Mouse (Mus musculus) gastrocnemius, postnatal 4 days (tissue): ENCODE measurements around the gene Krtap3-3. TPM values are rescaled to one million over a fixed set of nuclear protein-coding genes. Genes with fewer than 3 reads are reported as not detected.
"Not testable (repeated sequence)": the region's sequence is repeated elsewhere in the genome, so short reads cannot be mapped to it uniquely, and the experiment has no call there.

Experiments used
- DNase-seq, 2 experiments: peaks; one replicate each; pipeline ENCODE4 v3.0.0; 2021 to 2022; ENCODE audit warnings: low spot score in 2 of 2, mixed read lengths in 2 of 2
- long read RNA-seq, 2 experiments: library from polyadenylated mRNA; stranded (forward); transcript quantifications; one replicate each; pipeline ENCODE4 v2.0.0; 2021
- total RNA-seq, 2 experiments: library from RNA; stranded (reverse); gene quantifications; 2 replicates each; pipeline ENCODE4 v1.2.3; 2021

Krtap3-3 gene
- not detected for total RNA-seq
- long read RNA-seq, experiment 1, partial matches to known transcripts: 0 of 2 reads
- long read RNA-seq, experiment 1, other reads (novel, unspliced or antisense): 0 of 2 reads
- long read RNA-seq, experiment 2: 0 reads

GRCm38 (mm10) chr11:99550765-99551164 lies at the start of gene Krtap3-3:
Gene Krtap3-3, minus strand, starts transcription at chr11:99550865.
- no peak for DNase-seq

- DNase-seq: not testable (repeated sequence)
Observed at GRCm38 (mm10) chr11:99597742-99598141, 47.1 kb upstream of the Krtap3-3 start, which contains the start of gene Krtap9-3. Gene Krtap9-3, minus strand, starts transcription at chr11:99598105.

GRCm38 (mm10) chr11:99590981-99591380 lies 40.3 kb upstream of the Krtap3-3 start, which contains the start of gene Krtap1-3:
Gene Krtap1-3, minus strand, starts transcription at chr11:99591339.
- DNase-seq: no peak

GRCm38 (mm10) chr11:99585096-99585495 lies 34.4 kb upstream of the Krtap3-3 start:
- DNase-seq: no peak

GRCm38 (mm10) chr11:99583245-99583704 lies 32.6 kb upstream of the Krtap3-3 start, which contains the start of gene Krtap1-4:
Gene Krtap1-4, minus strand, starts transcription at chr11:99583654.
- DNase-seq: no peak

GRCm38 (mm10) chr11:99581564-99581963 lies 30.9 kb upstream of the Krtap3-3 start:
- DNase-seq: no peak

- DNase-seq: no peak
Observed at GRCm38 (mm10) chr11:99581051-99581450, 30.4 kb upstream of the Krtap3-3 start.

GRCm38 (mm10) chr11:99580636-99581035 lies 30.0 kb upstream of the Krtap3-3 start, which contains the start of gene Krtap1-5:
Gene Krtap1-5, minus strand, starts transcription at chr11:99581016.
- DNase-seq: no peak

GRCm38 (mm10) chr11:99574106-99574505 lies 23.4 kb upstream of the Krtap3-3 start:
- DNase-seq: peak; percentile 48 to 56

- no peak for DNase-seq
Observed at GRCm38 (mm10) chr11:99573164-99573563, 22.5 kb upstream of the Krtap3-3 start.

- no peak for DNase-seq
Observed at GRCm38 (mm10) chr11:99566530-99566929, 15.9 kb upstream of the Krtap3-3 start, which contains the start of gene Krtap3-1. Gene Krtap3-1, minus strand, starts transcription at chr11:99566630.

- no peak for DNase-seq
Observed at GRCm38 (mm10) chr11:99562580-99562979, 11.9 kb upstream of the Krtap3-3 start.

- DNase-seq: no peak
Observed at GRCm38 (mm10) chr11:99559366-99559765, 8.7 kb upstream of the Krtap3-3 start, which contains the start of gene Gm11939. Gene Gm11939, minus strand, starts transcription at chr11:99559466.

GRCm38 (mm10) chr11:99557976-99558745 lies 7.5 kb upstream of the Krtap3-3 start:
- DNase-seq: no peak

GRCm38 (mm10) chr11:99556753-99557152 lies 6.1 kb upstream of the Krtap3-3 start, which contains the start of gene Krtap3-2:
Gene Krtap3-2, minus strand, starts transcription at chr11:99556853.
- no peak for DNase-seq

- no peak for DNase-seq
Observed at GRCm38 (mm10) chr11:99556195-99556594, 5.5 kb upstream of the Krtap3-3 start.

- no peak for DNase-seq
Observed at GRCm38 (mm10) chr11:99547892-99548291, 2.8 kb downstream of the Krtap3-3 start.

GRCm38 (mm10) chr11:99539721-99540120 lies 10.9 kb downstream of the Krtap3-3 start:
- DNase-seq: peak in 1 of 2 experiments; percentile 30

GRCm38 (mm10) chr11:99521288-99521860 lies 29.3 kb downstream of the Krtap3-3 start, which contains the start of gene Krt39:
Gene Krt39, minus strand, starts transcription at chr11:99521338.
- no peak for DNase-seq

GRCm38 (mm10) chr11:99514098-99514497 lies 36.6 kb downstream of the Krtap3-3 start:
- no peak for DNase-seq
